Mouse (Mus musculus) neural tube, embryonic 15.5 days (tissue): ENCODE measurements around the gene Arhgap31. TPM values are rescaled to one million over a fixed set of nuclear protein-coding genes. Genes with fewer than 3 reads are reported as not detected.

Experiments used
- ATAC-seq: fragments of 200-750 bp; cut with Nextera tagmentation; 2 replicates; pipeline ENCODE4 v1.8.0; 2017; ENCODE audit warnings: mild to moderate bottlenecking, moderate TSS enrichment, moderate library complexity; ENCODE audit not compliant: low FRiP score
- H3K27ac ChIP-seq: fragments of 300-500 bp; sonication (generic); replicated peaks from 2 replicates; pipeline ENCODE4 v1.5.1; 2015; ENCODE audit warnings: mild to moderate bottlenecking, inconsistent platforms
- H3K27me3 ChIP-seq: fragments of 300-500 bp; sonication (generic); replicated peaks from 2 replicates; pipeline ENCODE4 v1.6.1; 2015; ENCODE audit warnings: inconsistent platforms
- H3K36me3 ChIP-seq: fragments of 300-500 bp; sonication (generic); 2 replicates; pipeline ENCODE4 v1.6.1; 2015; ENCODE audit warnings: inconsistent platforms
- H3K4me1 ChIP-seq: fragments of 300-500 bp; sonication (generic); 2 replicates; pipeline ENCODE4 v1.6.1; 2015; ENCODE audit warnings: inconsistent platforms
- H3K4me2 ChIP-seq: fragments of 300-500 bp; sonication (generic); 2 replicates; pipeline ENCODE4 v1.6.1; 2015; ENCODE audit warnings: inconsistent platforms, mild to moderate bottlenecking, moderate library complexity
- H3K4me3 ChIP-seq: fragments of 300-500 bp; sonication (generic); replicated peaks from 2 replicates; pipeline ENCODE4 v1.5.1; 2015; ENCODE audit warnings: mild to moderate bottlenecking, inconsistent platforms
- H3K9ac ChIP-seq: fragments of 300-500 bp; sonication (generic); replicated peaks from 2 replicates; pipeline ENCODE4 v1.6.1; 2015; ENCODE audit warnings: mild to moderate bottlenecking, inconsistent platforms
- H3K9me3 ChIP-seq: fragments of 300-500 bp; sonication (generic); replicated peaks from 2 replicates; pipeline ENCODE4 v1.6.1; 2016; ENCODE audit warnings: inconsistent platforms
- WGBS: fragments of 180-500 bp; shearing (Covaris S2); methylation state at CpG from one replicate; pipeline ENCODE4 v1.1.7; 2015; ENCODE audit warnings: mixed read lengths; 5-methylcytosine and 5-hydroxymethylcytosine counted together
- polyA plus RNA-seq: library from polyadenylated mRNA; unstranded; fragments of >200 nt; fragmentation: Nextera tagmentation; extraction: Ambion mirVana; gene quantifications from 2 replicates; pipeline ENCODE4 v1.2.1, GENCODE M21; 2015

The Arhgap31 gene
- polyA plus RNA-seq, 1 experiment from 2014 or later: 5.9 TPM

- Histone ChIP-seq H3K27me3 (no peaks in the 10 kb centered on the region), H3K9me3 (no peaks in the 10 kb centered on the region), H3K9ac (no peak overlapping the region), H3K4me2 (no peak overlapping the region), H3K36me3 (peaks cover 10% of the 10 kb centered on the region), H3K4me1 (no peaks in the 10 kb centered on the region), H3K27ac (no peak overlapping the region), H3K4me3 (no peak overlapping the region)
- 81% methylated on average over 6 of the region's 6 CpGs for WGBS
- no peak for ATAC-seq
These were observed 37.7 kb upstream of the Arhgap31 start for GRCm38 (mm10) chr16:38750803-38751202.

DNA sequence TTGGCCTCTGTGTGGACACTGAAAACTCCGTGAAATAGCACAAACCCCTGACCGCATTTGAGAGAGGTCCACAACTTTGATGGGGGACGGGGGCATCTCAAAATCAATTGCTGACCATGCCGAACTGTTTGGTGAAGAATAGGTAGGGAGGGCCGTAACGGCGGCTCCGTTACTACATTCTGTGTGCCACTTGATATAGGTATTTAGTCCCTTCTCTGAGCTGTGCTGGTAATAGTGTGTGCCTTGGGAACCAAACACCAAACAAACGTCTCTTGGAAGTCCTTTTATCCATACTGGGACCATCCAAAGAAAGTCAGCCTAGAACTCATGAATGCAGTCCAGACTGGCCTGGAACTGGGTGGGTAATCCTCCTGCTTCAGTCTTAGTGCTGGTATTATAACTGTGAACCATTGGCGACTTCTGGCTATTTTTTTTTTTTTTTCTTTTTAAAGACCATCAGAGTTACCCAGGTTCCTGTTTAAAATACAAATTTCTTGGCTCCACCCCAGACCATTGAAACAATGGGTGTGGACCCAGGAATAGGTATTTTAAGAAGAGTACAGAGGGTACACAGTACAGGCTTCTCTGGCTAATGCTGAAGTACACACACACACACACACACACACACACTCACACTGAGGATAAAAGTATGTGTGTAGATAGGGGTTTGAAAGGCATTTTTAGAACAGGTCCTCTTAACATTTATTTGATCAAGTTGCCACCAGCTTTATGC lies 31.0 kb upstream of the Arhgap31 start:
- H3K9me3 ChIP-seq: no peaks in the 10 kb centered on the region
- ATAC-seq: no peak
- H3K4me3 ChIP-seq: no peak overlapping the region
- no peak overlapping the region for H3K9ac ChIP-seq
- H3K4me1 ChIP-seq: peaks cover 17% of the 10 kb centered on the region
- WGBS: 87% methylated on average over 10 of the region's 10 CpGs
- H3K4me2 ChIP-seq: no peak overlapping the region
- no peak overlapping the region for H3K27ac ChIP-seq
- peaks cover 3% of the 10 kb centered on the region; the same call in 1 of the 2 replicates for H3K36me3 ChIP-seq
- H3K27me3 ChIP-seq: 0 out of 2 replicates have a peak, but pooled peaks cover 3% of the 10 kb centered on the region

GRCm38 (mm10) chr16:38742659-38743131 lies 29.6 kb upstream of the Arhgap31 start:
- Histone ChIP-seq H3K4me1 (peaks cover 17% of the 10 kb centered on the region), H3K9ac (peak overlapping the region; percentile 79), H3K36me3 (peaks cover 3% of the 10 kb centered on the region; the same call in 1 of the 2 replicates), H3K9me3 (no peaks in the 10 kb centered on the region), H3K4me3 (peak overlapping the region; percentile 67), H3K27ac (peak overlapping the region; percentile 81), H3K27me3 (0 out of 2 replicates have a peak, but pooled peaks cover 3% of the 10 kb centered on the region), H3K4me2 (peak overlapping the region; percentile 80)
- 1% methylated on average over 13 of the region's 13 CpGs for WGBS
- peak; percentile 73 for ATAC-seq

DNA sequence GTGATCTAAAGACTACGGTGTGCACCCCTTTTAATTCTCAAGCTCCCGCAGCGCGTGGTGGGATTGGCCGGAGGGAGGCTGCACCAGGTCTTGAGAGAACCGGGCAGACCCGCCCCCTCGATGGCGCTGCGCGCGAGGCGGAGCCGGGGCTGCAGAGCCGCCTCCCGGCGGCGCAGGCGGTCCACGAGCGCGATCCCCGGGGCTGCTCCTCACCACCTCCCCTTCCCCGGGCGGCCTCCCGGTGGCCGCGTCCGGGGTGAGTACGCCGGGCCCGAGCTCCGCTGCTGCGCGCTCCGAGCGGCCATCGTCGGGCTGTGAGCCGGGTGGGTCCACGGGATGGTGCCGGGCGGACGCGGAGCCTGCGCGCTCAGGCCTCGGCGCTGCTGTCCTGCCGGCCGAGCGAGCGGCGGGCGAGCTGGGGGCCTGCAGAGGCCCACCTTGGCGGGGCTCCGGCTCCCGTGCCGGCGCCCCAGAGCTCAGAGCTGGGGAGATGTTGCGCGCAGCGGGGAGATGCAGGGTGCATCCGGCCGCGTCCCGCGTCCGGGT lies 29.1 kb upstream of the Arhgap31 start, which contains the start of gene B4galt4:
TSS of gene B4galt4 (plus strand) at position 152 of the 546 bp plus-strand sequence.
- Histone ChIP-seq H3K4me2 (peak within 1 kb of the TSS; percentile 80), H3K4me1 (peaks cover 17% of the 10 kb centered on the region), H3K36me3 (peaks cover 3% of the 10 kb centered on the region; the same call in 1 of the 2 replicates), H3K27me3 (0 out of 2 replicates have a peak, but pooled peaks cover 3% of the 10 kb centered on the region), H3K27ac (peak within 1 kb of the TSS; percentile 81), H3K9ac (peak within 1 kb of the TSS; percentile 79), H3K9me3 (no peaks in the 10 kb centered on the region), H3K4me3 (peak within 1 kb of the TSS; percentile 67)
- WGBS: under 1% methylated on average over 56 of the region's 69 CpGs
- peak; percentile 96 for ATAC-seq

- ATAC-seq: no peak
- Histone ChIP-seq H3K27me3 (0 out of 2 replicates have a peak, but pooled peaks cover 3% of the 10 kb centered on the region), H3K36me3 (peaks cover 3% of the 10 kb centered on the region; the same call in 1 of the 2 replicates), H3K4me2 (peak overlapping the region; percentile 80), H3K9ac (peak overlapping the region; percentile 79; the same call in 1 of the 2 replicates), H3K9me3 (no peaks in the 10 kb centered on the region), H3K4me1 (peaks cover 17% of the 10 kb centered on the region), H3K27ac (no peak overlapping the region), H3K4me3 (peak overlapping the region; percentile 67)
- 85% methylated on average over 13 of the region's 13 CpGs for WGBS
These were observed 28.3 kb upstream of the Arhgap31 start for GRCm38 (mm10) chr16:38741204-38741903.

DNA sequence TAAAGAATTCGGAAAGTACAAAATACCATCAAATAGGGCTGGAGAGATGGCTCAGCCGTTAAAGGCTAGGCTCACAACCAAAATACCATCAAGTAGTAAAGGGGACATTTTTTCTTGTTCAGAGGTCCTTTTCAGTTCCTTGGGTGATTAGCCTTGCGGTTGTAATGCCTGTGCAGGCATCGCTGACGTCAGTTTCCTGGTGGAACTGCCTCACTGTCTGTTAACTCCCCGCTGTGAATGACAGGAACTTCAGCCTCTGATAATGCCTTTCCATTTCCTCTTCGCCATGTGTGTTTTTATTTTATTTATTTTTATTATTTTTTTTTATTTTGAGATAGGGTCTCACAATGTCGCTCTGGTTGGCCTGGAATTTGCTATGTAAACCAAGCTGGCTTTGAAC lies 17.8 kb upstream of the Arhgap31 start:
- 55% methylated on average over 8 of the region's 8 CpGs for WGBS
- Histone ChIP-seq H3K4me3 (no peak overlapping the region), H3K36me3 (no peaks in the 10 kb centered on the region), H3K9me3 (no peaks in the 10 kb centered on the region), H3K27ac (no peak overlapping the region), H3K9ac (no peak overlapping the region), H3K4me2 (no peak overlapping the region), H3K4me1 (0 out of 2 replicates have a peak, but pooled peaks cover 4% of the 10 kb centered on the region), H3K27me3 (no peaks in the 10 kb centered on the region)
- ATAC-seq: no peak

DNA sequence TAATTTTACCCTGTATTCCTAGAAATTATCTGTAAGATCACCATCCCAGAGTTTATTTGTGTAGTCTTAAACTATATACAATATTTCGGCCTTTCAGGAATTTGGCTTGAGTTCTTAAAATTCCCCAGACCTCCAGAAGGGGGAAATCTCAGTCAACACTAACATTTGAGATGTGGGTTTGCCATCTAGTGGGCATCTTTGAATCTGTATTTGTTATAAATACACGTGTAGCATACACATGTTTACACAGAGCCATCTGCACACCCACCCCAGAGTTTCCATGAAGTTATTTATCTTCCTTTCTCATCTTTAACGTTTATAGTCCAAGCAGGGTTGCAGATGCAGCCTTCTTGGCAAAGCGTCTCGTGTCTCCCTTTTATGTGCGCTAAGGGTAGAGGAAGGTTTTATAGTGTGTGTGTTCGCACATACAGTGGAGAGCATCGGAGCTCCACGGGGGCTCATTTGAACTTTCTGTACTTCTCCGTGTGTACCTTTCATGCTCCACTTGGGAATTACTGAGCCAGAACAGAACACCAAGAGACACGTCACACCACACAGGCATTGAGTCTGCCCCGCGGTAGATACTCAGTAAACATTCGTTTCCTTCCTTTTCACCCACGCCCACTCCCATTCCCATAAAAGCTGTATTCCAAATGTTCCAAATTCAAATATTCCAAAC lies 16.7 kb upstream of the Arhgap31 start:
- H3K4me3 ChIP-seq: no peak overlapping the region; the same call in 1 of the 2 replicates
- ATAC-seq: peak; percentile 66
- H3K4me2 ChIP-seq: peak overlapping the region; percentile 41
- WGBS: 56% methylated on average over 15 of the region's 15 CpGs
- H3K9me3 ChIP-seq: no peaks in the 10 kb centered on the region
- no peak overlapping the region for H3K27ac ChIP-seq
- peak overlapping the region; percentile 10; the same call in 1 of the 2 replicates for H3K9ac ChIP-seq
- no peaks in the 10 kb centered on the region for H3K27me3 ChIP-seq
- no peaks in the 10 kb centered on the region for H3K36me3 ChIP-seq
- 0 out of 2 replicates have a peak, but pooled peaks cover 4% of the 10 kb centered on the region for H3K4me1 ChIP-seq

- H3K36me3 ChIP-seq: no peaks in the 10 kb centered on the region
- 90% methylated on average over 6 of the region's 6 CpGs for WGBS
- H3K9ac ChIP-seq: no peak overlapping the region
- H3K4me2 ChIP-seq: no peak overlapping the region
- H3K4me3 ChIP-seq: no peak overlapping the region
- H3K4me1 ChIP-seq: 0 out of 2 replicates have a peak, but pooled peaks cover 4% of the 10 kb centered on the region
- H3K9me3 ChIP-seq: no peaks in the 10 kb centered on the region
- ATAC-seq: no peak
- H3K27ac ChIP-seq: no peak overlapping the region
- H3K27me3 ChIP-seq: no peaks in the 10 kb centered on the region
These were observed 16.1 kb upstream of the Arhgap31 start for GRCm38 (mm10) chr16:38729139-38729538.

GRCm38 (mm10) chr16:38728576-38729132 lies 15.6 kb upstream of the Arhgap31 start:
- WGBS: 92% methylated on average over 15 of the region's 15 CpGs

GRCm38 (mm10) chr16:38724974-38725373 lies 11.9 kb upstream of the Arhgap31 start:
- Histone ChIP-seq H3K4me2 (no peak overlapping the region), H3K9me3 (no peaks in the 10 kb centered on the region), H3K9ac (no peak overlapping the region), H3K4me1 (0 out of 2 replicates have a peak, but pooled peaks cover 4% of the 10 kb centered on the region), H3K27me3 (no peaks in the 10 kb centered on the region), H3K4me3 (no peak overlapping the region), H3K27ac (no peak overlapping the region), H3K36me3 (no peaks in the 10 kb centered on the region)
- no peak for ATAC-seq
- WGBS: 59% methylated on average over 13 of the region's 13 CpGs

More at GRCm38 (mm10) chr16:38728576-38729132, 15.6 kb upstream of the Arhgap31 start:
- H3K4me3 ChIP-seq: no peak overlapping the region
- no peak for ATAC-seq
- H3K36me3 ChIP-seq: no peaks in the 10 kb centered on the region
- no peak overlapping the region for H3K27ac ChIP-seq
- H3K4me1 ChIP-seq: 0 out of 2 replicates have a peak, but pooled peaks cover 4% of the 10 kb centered on the region
- no peaks in the 10 kb centered on the region for H3K27me3 ChIP-seq
- H3K4me2 ChIP-seq: no peak overlapping the region
- no peaks in the 10 kb centered on the region for H3K9me3 ChIP-seq
- H3K9ac ChIP-seq: no peak overlapping the region
